ENCODE assay signal across 29 mouse cellular contexts in genomic region chr8:93040256-93040655, GRCm38 (mm10). TPM values are rescaled to one million over a fixed set of nuclear protein-coding genes. Genes with fewer than 3 reads are reported as not detected.
DNase-seq lines count a peak whose midpoint lies in the region; TF ChIP-seq lines count a peak whose summit lies in the region.
"Had no signal": no experiment of that assay in that cellular context is flagged by ENCODE, and none has a peak within 500 bp of the region (broad histone marks: within the 10 kb centered on the region; RNA-seq: fewer than 3 reads in every experiment).

No protein-coding gene starts in this region.

- H3K9ac ChIP-seq in heart, adult 2 months (ENCODE audit: low read depth, low read length): no peak overlapping the region
- H3K9ac ChIP-seq: limb, embryonic 15.5 days; liver, embryonic 15.5 days; midbrain, embryonic 12.5 days had no signal

- H3K27me3 ChIP-seq in heart, adult 2 months (ENCODE audit: control insufficient read depth, insufficient read depth, low read length): no peaks in the 10 kb centered on the region
- no peaks in the 10 kb centered on the region for H3K27me3 ChIP-seq in midbrain, embryonic 10.5 days (ENCODE audit: low read depth, poor library complexity, severe bottlenecking)
- H3K27me3 ChIP-seq: limb, embryonic 15.5 days; liver, embryonic 15.5 days; midbrain, embryonic 12.5 days had no signal

- H3K4me3 ChIP-seq in heart, adult 2 months: no peak overlapping the region
- no peak overlapping the region for H3K4me3 ChIP-seq in midbrain, embryonic 10.5 days
- H3K4me3 ChIP-seq: hindbrain, embryonic 10.5 days; limb, embryonic 15.5 days; liver, embryonic 15.5 days; midbrain, embryonic 12.5 days had no signal

- no peak for DNase-seq in heart, adult 2 months
- no peak for DNase-seq in heart, postnatal 14 days
- peak; percentile 9 to 25 for DNase-seq in right cerebral cortex, postnatal 36 days (ENCODE audit: low spot score in 2 of 2)
- no peak for DNase-seq in right cerebral cortex, postnatal 14 days
- peak; percentile 62 for DNase-seq in fibroblast of lung, adult 2 months (ENCODE audit: low read depth)
- no peak for DNase-seq in midbrain, embryonic 10.5 days (ENCODE audit: low spot score)
- DNase-seq in kidney, postnatal 14 days: no peak
- DNase-seq: adrenal gland, postnatal 25 days; cerebellum, adult 11-12 months; cerebellum, postnatal 25 days; embryo, embryonic 11 days; retina, postnatal 1 day had no signal

- no peak for TF ChIP-seq POLR2A in heart, adult 2 months (IDR thresholded peaks at IDR 0.05; ENCODE audit: insufficient read depth, low read depth, low read length)

- TF ChIP-seq CTCF in heart, adult 2 months (IDR thresholded peaks at IDR 0.05): no peak

- no peak for TF ChIP-seq EP300 in heart, adult 2 months (IDR thresholded peaks at IDR 0.05; ENCODE audit: insufficient read depth, low read depth, low read length)

- H3K27ac ChIP-seq in heart, adult 2 months: peak overlapping the region; percentile 33
- H3K27ac ChIP-seq in midbrain, embryonic 10.5 days (replicated peaks): no peak overlapping the region
- H3K27ac ChIP-seq: hindbrain, embryonic 10.5 days; hindbrain, postnatal 0 days; kidney, postnatal 0 days; limb, embryonic 15.5 days; liver, embryonic 15.5 days; macrophage; midbrain, embryonic 12.5 days had no signal

- H3K79me2 ChIP-seq in heart, adult 2 months (replicated peaks; ENCODE audit: control insufficient read depth, insufficient read depth, low read length): no peaks in the 10 kb centered on the region

- 38% methylated on average over 2 of the region's 2 CpGs for WGBS in heart, adult 2 months
- WGBS in midbrain, embryonic 10.5 days: 82% methylated on average over 2 of the region's 2 CpGs

- H3K36me3 ChIP-seq in heart, adult 2 months (ENCODE audit: control insufficient read depth, insufficient read depth, low read length): no peaks in the 10 kb centered on the region
- H3K36me3 ChIP-seq in midbrain, embryonic 10.5 days: no peaks in the 10 kb centered on the region
- H3K36me3 ChIP-seq: hindbrain, embryonic 10.5 days; limb, embryonic 15.5 days; liver, embryonic 15.5 days; midbrain, embryonic 12.5 days had no signal

- intact Hi-C loops in heart, adult 2 months (cut with DNase I): no loop called here
- intact Hi-C loops in heart, postnatal 14 days (cut with DNase I): loop anchor here (2.0 kb wide), 1 partner anchor 23 kb away; no protein-coding TSS in a partner anchor

- H3K9me3 ChIP-seq in midbrain, embryonic 10.5 days (replicated peaks): no peaks in the 10 kb centered on the region
- H3K9me3 ChIP-seq: hindbrain, embryonic 10.5 days; limb, embryonic 15.5 days; liver, embryonic 15.5 days; midbrain, embryonic 12.5 days had no signal

- H3K4me1 ChIP-seq in heart, adult 2 months (ENCODE audit: control insufficient read depth, insufficient read depth, low read length): no peaks in the 10 kb centered on the region; the same call in none of the 2 replicates
- peaks cover 15% of the 10 kb centered on the region for H3K4me1 ChIP-seq in midbrain, embryonic 10.5 days
- H3K4me1 ChIP-seq: limb, embryonic 15.5 days; liver, embryonic 15.5 days had no signal

RNA-seq across cellular contexts. Expression of gene Ces1a, which starts 7.7 kb away (rescaled TPM):
- total RNA-seq in heart, adult 2 months (2021): not detected
- polyA plus RNA-seq in heart, adult 2 months (2012; rRNA removed): not detected in 2 replicates
- not detected for total RNA-seq in heart, postnatal 14 days (2021)
- polyA plus RNA-seq in midbrain, embryonic 10.5 days (2016; fragmentation: Nextera tagmentation; extraction: Ambion mirVana): not detected in 2 replicates
- total RNA-seq: adrenal gland, postnatal 25 days; gastrocnemius, adult 8-10 months; heart, adult 8-10 months; hindbrain, postnatal 0 days; layer of hippocampus, adult 18-20 months; monocyte, adult 5-6 weeks had no signal
- polyA plus RNA-seq: activated CD4-positive, CD25-positive, alpha-beta regulatory T cell, adult 4 months; forebrain, embryonic 14.5 days; hindbrain, embryonic 10.5 days; hindbrain, postnatal 0 days; intestine, postnatal 0 days; kidney, postnatal 0 days; limb, embryonic 15.5 days; liver, embryonic 15.5 days; macrophage; midbrain, embryonic 12.5 days; neural tube, embryonic 11.5 days; stomach, embryonic 16.5 days had no signal

RNA-seq across cellular contexts. Expression of gene Ces1b, which starts 39.6 kb away (rescaled TPM):
- total RNA-seq in heart, adult 2 months (2021): not detected
- not detected in 2 replicates for polyA plus RNA-seq in heart, adult 2 months (2012; rRNA removed)
- not detected for total RNA-seq in heart, postnatal 14 days (2021)
- polyA plus RNA-seq in midbrain, embryonic 10.5 days (2016; fragmentation: Nextera tagmentation; extraction: Ambion mirVana): not detected in 2 replicates
- total RNA-seq: adrenal gland, postnatal 25 days; gastrocnemius, adult 8-10 months; heart, adult 8-10 months; hindbrain, postnatal 0 days; layer of hippocampus, adult 18-20 months; left cerebral cortex, adult 8-10 months; monocyte, adult 5-6 weeks had no signal
- polyA plus RNA-seq: activated CD4-positive, CD25-positive, alpha-beta regulatory T cell, adult 4 months; forebrain, embryonic 14.5 days; hindbrain, embryonic 10.5 days; hindbrain, postnatal 0 days; intestine, postnatal 0 days; kidney, postnatal 0 days; limb, embryonic 15.5 days; liver, embryonic 15.5 days; macrophage; midbrain, embryonic 12.5 days; neural tube, embryonic 11.5 days had no signal

Comparison
In these comparisons a context has a peak if more than half of its experiments do, and no peak if none do; other contexts are left out.
1. DNase-seq: peak in right cerebral cortex, postnatal 36 days (2 of 2) and fibroblast of lung, adult 2 months (single experiment); none in heart, adult 2 months (0 of 2), heart, postnatal 14 days (0 of 2), right cerebral cortex, postnatal 14 days (single experiment), midbrain, embryonic 10.5 days (single experiment) and kidney, postnatal 14 days (single experiment).